Mouse (Mus musculus): ENCODE measurements around the gene Cybrd1.

The Cybrd1 gene

DNA sequence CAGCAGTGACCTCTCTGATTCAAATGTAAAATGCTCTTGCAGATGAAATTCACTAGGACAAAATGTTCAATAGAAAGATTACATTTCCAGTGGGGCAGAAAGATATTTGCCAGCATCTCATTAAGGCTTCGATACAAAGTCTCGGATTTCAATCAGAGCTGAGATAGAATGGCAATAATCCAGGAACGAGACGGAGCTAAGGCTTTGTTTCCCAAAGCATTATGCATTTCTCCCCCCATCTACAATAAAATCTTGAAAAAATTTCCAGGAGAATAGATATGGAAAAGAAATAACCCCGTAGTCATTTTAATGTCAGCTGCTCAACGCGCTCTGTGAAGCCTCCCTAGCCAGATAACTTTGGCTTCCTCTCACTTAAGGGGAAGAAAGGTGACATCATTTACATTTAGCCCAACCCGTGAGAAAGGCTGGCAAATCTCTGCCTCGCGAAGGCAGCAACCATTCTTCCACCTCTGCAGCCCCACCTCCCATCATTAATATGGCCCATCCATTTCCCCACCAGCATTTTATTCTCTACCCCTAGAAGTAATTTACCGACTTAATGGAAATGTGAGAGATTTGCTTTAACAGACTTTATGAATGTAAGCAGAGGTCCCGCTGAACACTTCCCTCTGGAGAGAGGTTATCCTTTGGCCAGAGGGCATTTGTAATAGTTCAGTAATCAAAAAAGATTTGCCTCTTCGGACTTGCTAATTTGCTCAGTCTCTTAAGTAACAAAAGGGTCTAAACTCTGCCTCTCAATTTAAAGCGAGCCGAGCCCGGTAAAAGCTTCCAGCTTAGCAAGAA is 73.9 kb downstream of the Cybrd1 start:
- H3K4me3 ChIP-seq (replicated peaks; ENCODE audit: low read length) = peak overlapping the region; percentile 46
- H3K9me3 ChIP-seq (ENCODE audit: low read length) = peaks cover 4% of the 10 kb centered on the region; the same call in 1 of the 2 replicates
- H3K4me1 ChIP-seq (replicated peaks; ENCODE audit: low read depth, low read length) = peaks cover 54% of the 10 kb centered on the region
- H3K27me3 ChIP-seq (ENCODE audit: insufficient read depth, low read length) = peaks cover 27% of the 10 kb centered on the region
- no peaks in the 10 kb centered on the region for H3K36me3 ChIP-seq (ENCODE audit: insufficient read depth, low read length)
- TF ChIP-seq CTCF (conservative IDR thresholded peaks at IDR 0.05; ENCODE audit: low read length) (no peak), NANOG (IDR thresholded peaks at IDR 0.05; ENCODE audit: borderline replicate concordance, low read length) (no peak; the same call in 1 of the 2 replicates), POU5F1 (IDR thresholded peaks at IDR 0.05; ENCODE audit: borderline replicate concordance, low read length) (no peak)

DNA sequence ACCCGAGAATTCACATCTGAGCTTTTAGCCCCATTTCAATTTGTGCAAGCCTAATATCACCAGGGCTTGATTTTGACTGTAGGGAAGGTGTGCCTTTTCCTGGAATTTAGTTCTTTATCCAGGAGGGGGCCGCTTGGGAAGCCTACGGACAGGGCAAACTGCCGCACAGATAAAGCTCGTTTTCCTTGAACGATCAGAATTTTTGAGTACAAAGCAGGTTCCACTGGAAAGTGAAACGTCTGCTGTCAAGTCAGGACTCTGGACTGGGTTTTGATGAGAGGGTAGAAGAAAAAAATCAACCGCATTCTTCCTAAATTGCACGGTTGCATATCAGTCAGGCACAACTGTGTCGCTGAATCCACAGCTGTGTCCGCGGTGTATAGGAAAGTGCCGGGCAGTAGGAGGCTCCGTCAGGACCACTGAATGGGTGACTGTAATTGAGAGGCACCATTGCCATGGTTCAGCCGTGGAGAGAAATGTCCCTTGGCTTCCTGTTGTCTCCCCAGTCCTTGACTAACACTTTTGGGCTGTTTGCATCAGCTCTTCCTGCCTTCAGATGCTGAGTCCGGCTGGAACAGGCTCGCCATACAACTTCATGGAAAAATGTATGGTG is 74.6 kb downstream of the Cybrd1 start:
- peak overlapping the region; percentile 46 for H3K4me3 ChIP-seq (replicated peaks; ENCODE audit: low read length)
- no peaks in the 10 kb centered on the region for H3K36me3 ChIP-seq (ENCODE audit: insufficient read depth, low read length)
- H3K27me3 ChIP-seq (ENCODE audit: insufficient read depth, low read length) = peaks cover 27% of the 10 kb centered on the region
- peaks cover 54% of the 10 kb centered on the region for H3K4me1 ChIP-seq (replicated peaks; ENCODE audit: low read depth, low read length)
- peaks cover under 1% of the 10 kb centered on the region; the same call in 1 of the 2 replicates for H3K9me3 ChIP-seq (ENCODE audit: low read length)
- TF ChIP-seq CTCF (conservative IDR thresholded peaks at IDR 0.05; ENCODE audit: low read length) = no peak
- no peak for TF ChIP-seq POU5F1 (IDR thresholded peaks at IDR 0.05; ENCODE audit: borderline replicate concordance, low read length)
- no peak for TF ChIP-seq NANOG (IDR thresholded peaks at IDR 0.05; ENCODE audit: borderline replicate concordance, low read length)
